Mouse (Mus musculus) hindbrain, embryonic 11.5 days (tissue): ENCODE data around the gene Ece2. TPM values are rescaled to one million over a fixed set of nuclear protein-coding genes. Genes with fewer than 3 reads are reported as not detected.

Source experiments
- ATAC-seq: fragments of 200-750 bp; cut with Nextera tagmentation; 2 replicates; pipeline ENCODE4 v1.8.0; 2017; ENCODE audit warnings: mild to moderate bottlenecking, moderate TSS enrichment, moderate library complexity; ENCODE audit not compliant: low FRiP score
- DNase-seq: peaks from one replicate; pipeline ENCODE4 v3.0.0-alpha.2; 2015; ENCODE audit warnings: low spot score
- H3K27ac ChIP-seq: fragments of 300-500 bp; sonication (generic); 2 replicates; pipeline ENCODE4 v1.5.1; 2014; ENCODE audit warnings: mild to moderate bottlenecking, low read depth, low read length
- H3K27me3 ChIP-seq: fragments of 300-500 bp; sonication (generic); 2 replicates; pipeline ENCODE4 v1.6.1; 2014; ENCODE audit warnings: mild to moderate bottlenecking, low read length, moderate library complexity, mixed read lengths; ENCODE audit not compliant: control insufficient read depth, insufficient read depth
- H3K36me3 ChIP-seq: fragments of 300-500 bp; sonication (generic); 2 replicates; pipeline ENCODE4 v1.6.1; 2014; ENCODE audit warnings: mild to moderate bottlenecking, low read length, moderate library complexity, mixed read lengths; ENCODE audit not compliant: control insufficient read depth, insufficient read depth
- H3K4me1 ChIP-seq: fragments of 300-500 bp; sonication (generic); replicated peaks from 2 replicates; pipeline ENCODE4 v1.6.1; 2014; ENCODE audit warnings: low read length, mixed read lengths; ENCODE audit not compliant: control insufficient read depth, insufficient read depth
- H3K4me2 ChIP-seq: fragments of 300-500 bp; sonication (generic); replicated peaks from 2 replicates; pipeline ENCODE4 v1.6.1; 2014; ENCODE audit warnings: mild to moderate bottlenecking, low read depth, low read length
- H3K4me3 ChIP-seq: fragments of 300-500 bp; sonication (generic); 2 replicates; pipeline ENCODE4 v1.5.1; 2014; ENCODE audit warnings: low read depth, low read length
- H3K9ac ChIP-seq: fragments of 300-500 bp; sonication (generic); 2 replicates; pipeline ENCODE4 v1.6.1; 2014; ENCODE audit warnings: low read depth, low read length
- H3K9me3 ChIP-seq: fragments of 300-500 bp; sonication (generic); 2 replicates; pipeline ENCODE4 v1.6.1; 2016; ENCODE audit warnings: low read length; ENCODE audit not compliant: control insufficient read depth
- WGBS: fragments of 180-500 bp; shearing (Covaris S2); extraction: QIAGEN DNeasy Blood & Tissue Kit; methylation state at CpG from one replicate; pipeline ENCODE4 v1.1.7; 2014; 5-methylcytosine and 5-hydroxymethylcytosine counted together
- polyA plus RNA-seq: library from polyadenylated mRNA; unstranded; fragments of >200 nt; fragmentation: Nextera tagmentation; extraction: Ambion mirVana; gene quantifications from 2 replicates; pipeline ENCODE4 v1.2.1, GENCODE M21; 2014

Gene Ece2
- polyA plus RNA-seq, result 3.1 and 3.5 TPM in 2 replicates

DNA sequence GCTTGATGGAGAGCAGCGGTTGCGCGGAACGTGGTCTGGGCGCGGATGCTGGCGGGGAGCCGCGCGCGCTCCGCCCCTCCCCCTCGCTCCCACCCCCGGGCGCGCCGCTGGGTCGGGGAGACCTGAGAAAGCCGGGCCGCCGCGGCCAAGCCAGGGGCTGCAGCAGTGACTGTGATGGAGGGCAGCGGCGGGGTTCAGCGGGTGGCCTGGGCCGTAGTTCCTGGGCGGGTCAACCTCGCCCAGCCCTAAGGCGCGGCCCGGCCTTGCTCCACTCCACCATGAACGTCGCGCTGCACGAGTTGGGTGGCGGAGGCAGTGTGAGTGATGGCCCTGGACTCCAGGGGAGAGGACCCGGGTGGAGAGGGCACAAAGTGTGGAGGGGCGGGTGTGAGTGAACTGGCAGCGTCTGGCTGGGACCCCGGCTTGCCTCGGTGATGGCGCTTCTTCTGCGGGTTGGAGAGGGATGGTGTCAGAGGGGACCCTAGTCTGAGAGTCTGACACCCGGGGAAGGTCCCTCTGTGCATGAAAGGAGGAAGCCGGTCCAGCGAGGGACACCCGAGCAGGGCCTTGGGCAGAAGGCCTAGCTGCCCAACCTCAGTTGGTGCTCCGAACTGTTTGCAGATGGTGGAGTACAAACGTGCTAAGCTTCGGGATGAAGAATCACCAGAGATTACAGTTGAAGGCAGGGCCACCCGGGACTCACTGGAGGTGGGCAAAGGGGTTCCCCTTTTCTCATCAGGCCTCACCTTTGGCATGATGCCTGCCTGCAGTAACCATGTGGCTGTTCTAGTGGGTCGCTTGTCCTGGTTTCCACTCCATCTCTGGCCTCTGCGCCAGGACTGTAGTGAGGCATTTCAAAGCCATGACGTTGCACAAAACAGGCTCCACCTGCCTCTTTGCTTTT is at the start of gene Ece2:
Gene Ece2, plus strand, starts transcription at position 98 of the 904 bp plus-strand sequence.
- no peaks in the 10 kb centered on the region for H3K9me3 ChIP-seq
- H3K27me3 ChIP-seq, result no peaks in the 10 kb centered on the region
- H3K36me3 ChIP-seq, result no peaks in the 10 kb centered on the region
- 0 out of 2 replicates have a peak, but pooled peaks cover 2% of the 10 kb centered on the region for H3K4me1 ChIP-seq
- DNase-seq, result peak; percentile 59
- peak within 1 kb of the TSS; percentile 52 for H3K4me3 ChIP-seq
- peak within 1 kb of the TSS; percentile 77 for H3K9ac ChIP-seq
- WGBS, result 8% methylated on average over 54 of the region's 54 CpGs
- H3K27ac ChIP-seq, result no peak within 1 kb of the TSS
- ATAC-seq, result peak; percentile 71
- H3K4me2 ChIP-seq, result peak within 1 kb of the TSS; percentile 96

DNA sequence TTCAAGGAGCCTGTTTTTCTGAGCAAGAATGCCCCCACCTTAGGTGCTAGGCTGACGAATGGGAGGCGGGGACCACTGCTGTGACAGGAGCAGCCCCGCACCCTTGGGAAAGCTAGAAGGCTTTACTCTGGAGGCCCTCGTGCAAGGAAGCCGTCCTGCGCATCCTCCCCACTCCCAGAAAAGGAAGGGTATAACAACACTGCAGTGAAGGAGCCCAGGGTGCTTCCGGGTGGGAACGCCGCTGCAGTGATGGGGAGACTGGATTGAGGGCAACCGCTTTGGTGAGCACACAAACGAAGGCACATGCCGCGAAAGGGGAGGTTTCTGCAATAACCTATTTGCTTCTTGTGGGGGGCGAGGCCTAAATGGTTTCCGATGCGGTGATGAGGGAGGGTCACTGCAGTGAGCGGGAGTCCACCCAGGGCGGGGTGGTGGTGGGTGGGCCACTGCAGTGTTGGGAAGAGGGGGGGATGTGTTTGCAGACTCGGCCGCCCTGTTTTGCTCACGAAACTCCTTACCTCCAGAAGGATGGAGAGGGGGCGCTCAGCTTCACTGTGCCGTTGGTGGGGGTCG is 40.2 kb upstream of the Ece2 start, which contains the start of gene Vwa5b2:
Gene Vwa5b2, plus strand, starts transcription at position 106 of the 573 bp plus-strand sequence.
- H3K27ac ChIP-seq, result no peak within 1 kb of the TSS
- peaks cover 10% of the 10 kb centered on the region for H3K4me1 ChIP-seq
- peak within 1 kb of the TSS; percentile 40 for H3K9ac ChIP-seq
- H3K4me3 ChIP-seq, result peak within 1 kb of the TSS; percentile 49
- ATAC-seq, result peak; percentile 40
- no peaks in the 10 kb centered on the region for H3K36me3 ChIP-seq
- H3K4me2 ChIP-seq, result peak within 1 kb of the TSS; percentile 74
- DNase-seq, result peak; percentile 58
- peaks cover 50% of the 10 kb centered on the region for H3K27me3 ChIP-seq
- H3K9me3 ChIP-seq, result no peaks in the 10 kb centered on the region
- WGBS, result under 1% methylated on average over 22 of the region's 24 CpGs

DNA sequence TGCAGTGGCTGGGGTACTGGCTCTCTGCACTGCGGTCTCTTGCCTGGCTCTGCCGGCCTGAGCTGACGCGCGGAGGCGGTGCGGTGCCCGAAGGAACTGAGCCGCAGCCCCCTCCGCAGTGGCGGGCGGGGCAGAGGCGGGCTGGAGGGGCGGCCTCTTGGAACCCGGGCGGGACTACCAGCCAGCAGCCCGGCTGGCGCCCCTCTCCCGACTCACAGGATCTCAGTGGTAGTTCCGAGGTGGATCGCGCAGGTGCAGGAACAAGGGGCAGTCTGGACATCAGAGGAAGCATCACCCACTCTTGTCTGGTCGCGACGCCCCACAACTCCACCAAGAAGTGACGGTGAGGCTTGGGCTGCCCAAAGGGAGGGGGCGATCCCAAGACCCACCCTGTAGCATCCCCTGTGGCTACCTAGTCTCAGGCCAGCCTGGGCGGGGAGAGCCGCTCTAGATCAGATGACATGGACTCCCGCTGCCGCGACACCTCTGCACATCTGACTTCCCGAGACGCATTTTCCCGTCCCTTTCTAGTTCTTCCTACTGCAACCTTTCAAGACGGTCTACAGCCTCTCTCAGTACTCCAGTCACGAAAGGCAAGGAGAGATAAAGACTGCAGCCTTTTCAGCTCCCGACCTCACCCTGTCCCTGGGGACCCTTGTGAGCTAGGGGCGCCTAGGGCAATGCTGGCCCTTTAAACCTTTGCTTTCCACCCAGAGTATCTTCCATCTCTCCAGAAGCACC is 39.5 kb upstream of the Ece2 start:
- Histone ChIP-seq H3K36me3 (no peaks in the 10 kb centered on the region), H3K9ac (peak overlapping the region; percentile 40; the same call in 1 of the 2 replicates), H3K4me3 (peak overlapping the region; percentile 49), H3K9me3 (no peaks in the 10 kb centered on the region), H3K27me3 (peaks cover 50% of the 10 kb centered on the region), H3K27ac (no peak overlapping the region), H3K4me2 (peak overlapping the region; percentile 74), H3K4me1 (peaks cover 10% of the 10 kb centered on the region)
- peak; percentile 82; the same call in 1 of the 2 replicates for ATAC-seq
- DNase-seq, result peak; percentile 72
- under 1% methylated on average over 35 of the region's 39 CpGs for WGBS

DNA sequence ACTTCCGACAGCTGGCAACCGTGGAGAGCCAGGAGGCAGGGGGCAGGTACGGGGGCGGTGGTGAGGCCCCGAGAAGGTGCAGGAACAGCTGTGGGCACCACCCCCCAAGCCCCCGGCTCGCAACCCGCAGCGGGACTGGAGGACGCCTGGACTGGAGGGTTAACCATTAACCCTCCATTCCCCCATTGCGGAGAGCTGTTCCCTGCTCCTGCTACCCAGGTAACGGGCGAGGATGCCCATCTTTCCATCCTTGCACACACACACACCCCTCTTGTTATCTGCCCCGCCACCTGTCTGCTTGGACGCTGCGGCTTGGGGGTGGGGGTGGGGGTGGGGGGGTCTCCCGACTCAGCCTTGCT is 39.0 kb upstream of the Ece2 start:
- Histone ChIP-seq H3K4me2 (peak overlapping the region; percentile 74), H3K4me1 (peaks cover 10% of the 10 kb centered on the region), H3K27ac (no peak overlapping the region), H3K9ac (peak overlapping the region; percentile 40; the same call in 1 of the 2 replicates), H3K36me3 (no peaks in the 10 kb centered on the region), H3K27me3 (peaks cover 52% of the 10 kb centered on the region), H3K4me3 (peak overlapping the region; percentile 49), H3K9me3 (no peaks in the 10 kb centered on the region)
- DNase-seq (no peak), ATAC-seq (peak; percentile 31; the same call in 1 of the 2 replicates)
- 3% methylated on average over 17 of the region's 17 CpGs for WGBS

DNA sequence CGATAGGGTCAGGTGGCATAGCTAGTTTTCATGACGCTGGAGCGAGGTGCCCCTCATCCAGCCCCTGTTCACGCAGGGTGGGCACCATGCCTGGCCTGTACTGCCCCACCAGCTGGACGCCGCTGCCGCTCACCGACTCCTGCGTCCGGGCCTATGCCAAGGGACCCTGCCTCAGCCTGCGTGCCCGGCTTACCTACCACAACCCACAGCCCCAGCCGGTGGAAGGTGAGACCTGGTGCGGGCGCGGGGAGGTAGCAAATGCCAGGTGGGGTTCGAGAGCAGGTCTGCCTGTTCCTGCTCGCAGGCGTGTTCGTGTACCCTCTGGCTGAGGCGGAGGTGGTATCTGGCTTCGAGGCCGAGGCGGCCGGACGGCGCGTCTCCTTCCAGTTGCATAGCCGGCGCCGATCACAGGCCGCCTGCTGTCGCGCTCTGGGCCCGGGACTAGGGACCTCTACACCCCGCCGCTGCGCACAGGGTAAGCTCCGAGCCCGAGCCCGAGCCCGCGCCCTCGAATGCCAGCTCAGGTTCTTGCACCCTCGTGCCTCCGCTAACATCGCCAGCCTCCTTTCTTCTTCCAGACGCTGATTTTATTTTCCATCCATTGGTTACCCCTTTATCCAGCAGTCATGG is 38.4 kb upstream of the Ece2 start:
- DNase-seq (peak; percentile 46), ATAC-seq (no peak)
- Histone ChIP-seq H3K4me2 (peak overlapping the region; percentile 14; the same call in 1 of the 2 replicates), H3K27me3 (peaks cover 52% of the 10 kb centered on the region), H3K27ac (no peak overlapping the region), H3K9ac (peak overlapping the region; percentile 4; the same call in 1 of the 2 replicates), H3K4me3 (peak overlapping the region; percentile 49), H3K36me3 (no peaks in the 10 kb centered on the region), H3K4me1 (peaks cover 10% of the 10 kb centered on the region), H3K9me3 (no peaks in the 10 kb centered on the region)
- 4% methylated on average over 48 of the region's 48 CpGs for WGBS

DNA sequence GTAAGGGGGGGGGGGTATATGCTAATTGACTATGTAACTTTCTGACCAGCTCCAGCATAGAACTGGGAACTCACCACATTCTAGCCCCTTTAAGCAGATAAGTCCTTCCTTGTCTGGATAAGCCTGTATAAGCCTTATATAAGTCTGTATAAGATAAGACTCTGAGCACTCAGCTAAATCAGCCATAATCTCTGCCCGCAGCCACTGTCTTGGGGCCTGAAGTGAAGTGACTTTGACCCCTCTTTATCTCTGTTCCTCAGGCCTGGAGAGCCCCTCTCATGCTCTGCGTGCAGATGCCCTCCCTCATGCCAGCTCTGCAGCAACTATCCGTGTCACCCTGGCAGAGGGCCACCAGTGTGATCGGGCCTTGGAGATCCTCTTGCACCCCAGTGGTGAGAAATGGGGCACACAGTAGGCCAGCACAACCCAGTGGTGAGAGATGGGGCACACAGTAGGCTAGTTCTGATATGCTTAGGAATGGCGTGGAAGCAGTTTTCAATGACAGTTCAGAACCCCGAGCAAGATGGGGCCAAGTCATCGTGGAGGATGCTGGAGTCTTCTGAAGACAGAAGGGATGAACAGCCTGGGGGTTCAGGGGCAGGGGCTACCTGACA is 34.5 kb upstream of the Ece2 start:
- H3K4me2 ChIP-seq, result no peak overlapping the region
- 86% methylated on average over 7 of the region's 7 CpGs for WGBS
- H3K4me3 ChIP-seq, result no peak overlapping the region
- DNase-seq, result no peak
- H3K27ac ChIP-seq, result no peak overlapping the region
- H3K9me3 ChIP-seq, result no peaks in the 10 kb centered on the region
- peaks cover 4% of the 10 kb centered on the region for H3K4me1 ChIP-seq
- peaks cover 35% of the 10 kb centered on the region for H3K27me3 ChIP-seq
- no peak for ATAC-seq
- H3K9ac ChIP-seq, result no peak overlapping the region
- H3K36me3 ChIP-seq, result no peaks in the 10 kb centered on the region

DNA sequence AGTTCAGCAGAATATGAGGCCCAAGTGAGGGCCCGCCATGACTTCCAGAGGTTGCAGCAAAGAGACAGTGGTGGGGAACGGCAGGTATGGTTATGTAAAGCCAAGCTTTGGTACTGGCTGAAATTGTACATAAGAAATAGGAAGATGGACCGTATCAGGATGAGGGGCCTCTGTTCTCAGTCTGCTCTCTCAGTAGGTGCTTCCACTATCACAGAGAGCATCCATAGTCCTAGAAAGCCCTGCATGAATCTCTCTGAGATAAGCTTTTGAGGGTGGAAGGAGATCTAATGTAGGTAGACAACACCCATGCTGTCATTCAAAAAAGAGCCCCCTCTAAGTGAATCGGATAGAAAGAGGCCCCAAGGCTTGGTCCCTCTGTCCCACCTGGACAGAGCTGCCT is 33.9 kb upstream of the Ece2 start:
- 91% methylated on average over 4 of the region's 4 CpGs for WGBS
- Histone ChIP-seq H3K27ac (no peak overlapping the region), H3K4me3 (no peak overlapping the region), H3K4me2 (no peak overlapping the region), H3K9me3 (no peaks in the 10 kb centered on the region), H3K4me1 (no peaks in the 10 kb centered on the region; the same call in 1 of the 2 replicates), H3K36me3 (no peaks in the 10 kb centered on the region), H3K9ac (no peak overlapping the region), H3K27me3 (peaks cover 29% of the 10 kb centered on the region)
- DNase-seq (no peak), ATAC-seq (no peak)
